Mouse (Mus musculus) testis, adult 10 weeks (tissue): Measurements from ENCODE around the gene Dgki. TPM values are rescaled to one million over a fixed set of nuclear protein-coding genes. Genes with fewer than 3 reads are reported as not detected.

Experiments
- polyA plus RNA-seq: library from polyadenylated mRNA; stranded (reverse); fragments of 350-450 nt; fragmentation: Illumina TruSeq; extraction: RNeasy Lipid Tissue Mini Kit (QIAGEN cat#74804); gene quantifications from one replicate; pipeline ENCODE4 v1.2.3, GENCODE M21; 2014; ENCODE audit warnings: low read depth, low replicate concordance

Gene Dgki
- 0.25 TPM for polyA plus RNA-seq

GRCm38 (mm10) chr6:37299562-37300390 is at the start of gene Dgki:
Gene Dgki (minus strand): TSS chr6:37300184.

GRCm38 (mm10) chr6:36809747-36810285 is 490.2 kb downstream of the Dgki start, which contains the start of gene Ptn:
Gene Ptn (minus strand): TSS chr6:36810220.

Other genes starting within 250 kb of the Dgki start
- 2.4 TPM for gene Creb3l2, start 142.0 kb upstream of the Dgki start, polyA plus RNA-seq
- gene Akr1d1, start 230.0 kb upstream of the Dgki start, polyA plus RNA-seq = 0.17 TPM